Mouse (Mus musculus) small intestine, adult 2 months (tissue): ENCODE data around the gene Eif4a3.

ENCODE experiments used
- CTCF ChIP-seq: fragments of 200-500 bp; IDR thresholded peaks from 2 replicates; pipeline ENCODE4 v1.5.1; 2012; ENCODE audit warnings: low read depth, mild to moderate bottlenecking, control low read depth, inconsistent platforms, low read length, moderate library complexity, mixed read lengths; ENCODE audit not compliant: insufficient replicate concordance, insufficient read length; ENCODE audit errors: extremely low read depth
- POLR2A ChIP-seq: fragments of 200-500 bp; IDR thresholded peaks from 2 replicates; pipeline ENCODE4 v1.6.1; 2012; ENCODE audit warnings: low read depth, mild to moderate bottlenecking, control low read depth, inconsistent platforms, low read length, moderate library complexity

DNA sequence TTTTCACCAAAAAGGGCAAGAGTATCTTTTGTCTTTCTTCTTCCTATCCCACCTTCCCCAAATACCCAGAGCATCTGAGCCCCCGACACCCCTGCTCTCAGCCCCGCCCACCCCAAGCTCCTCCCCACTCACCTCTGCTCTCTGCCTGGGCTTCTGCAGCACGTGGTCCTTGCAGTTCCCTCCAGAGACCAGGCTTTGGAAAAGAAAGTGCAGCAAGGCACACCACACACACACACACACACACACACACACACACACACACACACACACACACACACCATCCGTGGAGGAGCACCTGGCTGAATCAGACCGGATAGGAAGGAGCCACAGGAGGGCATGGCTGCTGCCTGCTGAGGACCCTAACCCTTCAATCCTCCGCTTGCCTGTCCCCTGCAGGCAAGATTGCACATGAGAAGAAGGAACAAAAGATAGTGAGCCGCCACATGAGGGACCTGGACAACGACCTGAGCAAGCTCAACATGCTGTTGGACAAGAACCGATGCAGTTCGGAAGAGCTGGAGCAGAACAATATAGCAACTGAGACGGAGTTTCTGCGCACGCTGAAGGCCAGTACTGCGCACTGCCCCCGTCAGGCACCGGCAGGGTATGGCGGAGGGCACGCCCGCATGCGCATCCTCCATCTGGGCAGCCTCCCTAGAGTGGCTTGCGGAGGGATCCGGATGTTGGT, 46.9 kb downstream of the Eif4a3 start:
- TF ChIP-seq CTCF (peak; percentile 24; the same call in 1 of the 2 replicates), POLR2A (no peak)
